Mouse (Mus musculus) cerebellum, adult (tissue): ENCODE measurements around the gene S100pbp.
A peak's percentile ranks its signal among the peaks of the same experiment; 100 is the strongest.
"Not testable (repeated sequence)": the region's sequence is repeated elsewhere in the genome, so short reads cannot be mapped to it uniquely, and the experiment has no call there.

ENCODE experiments used
- ATAC-seq: cut with Nextera tagmentation; 2 replicates; pipeline ENCODE4 v1.9.2; 2017; ENCODE audit warnings: mild to moderate bottlenecking, moderate library complexity, mixed read lengths; ENCODE audit not compliant: insufficient number of reproducible peaks, low FRiP score, low TSS enrichment

S100pbp gene

GRCm38 (mm10) chr4:129221097-129222010, 31.8 kb upstream of the S100pbp start:
- no peak for ATAC-seq

- peak; percentile 66; the same call in 1 of the 2 replicates for ATAC-seq
Observed at GRCm38 (mm10) chr4:129220376-129221089, 31.0 kb upstream of the S100pbp start.

- ATAC-seq, result no peak
Observed at GRCm38 (mm10) chr4:129219198-129219597, 29.7 kb upstream of the S100pbp start.

- no peak for ATAC-seq
Observed at GRCm38 (mm10) chr4:129218569-129219175, 29.1 kb upstream of the S100pbp start.

- ATAC-seq, result not testable (repeated sequence)
Observed at GRCm38 (mm10) chr4:129212486-129212885, 23.0 kb upstream of the S100pbp start.

- ATAC-seq, result no peak
Observed at GRCm38 (mm10) chr4:129211461-129211860, 21.9 kb upstream of the S100pbp start.

- ATAC-seq, result no peak
Observed at GRCm38 (mm10) chr4:129209504-129209903, 20.0 kb upstream of the S100pbp start.

- no peak for ATAC-seq
Observed at GRCm38 (mm10) chr4:129206792-129207191, 17.3 kb upstream of the S100pbp start.

GRCm38 (mm10) chr4:129204655-129205054, 15.1 kb upstream of the S100pbp start:
- no peak for ATAC-seq

- ATAC-seq, result no peak
Observed at GRCm38 (mm10) chr4:129197514-129197913, 8.0 kb upstream of the S100pbp start.

GRCm38 (mm10) chr4:129194280-129194679, 4.8 kb upstream of the S100pbp start:
- no peak for ATAC-seq

- ATAC-seq, result no peak
Observed at GRCm38 (mm10) chr4:129191691-129192090, 2.2 kb upstream of the S100pbp start.

- no peak for ATAC-seq
Observed at GRCm38 (mm10) chr4:129190538-129190937, 1.0 kb upstream of the S100pbp start.

GRCm38 (mm10) chr4:129188803-129189541, 555 bp downstream of the S100pbp start:
- peak; percentile 41; the same call in 1 of the 2 replicates for ATAC-seq

GRCm38 (mm10) chr4:129188041-129188659, 1.4 kb downstream of the S100pbp start:
- no peak for ATAC-seq

GRCm38 (mm10) chr4:129179560-129179959, 10.0 kb downstream of the S100pbp start:
- ATAC-seq, result no peak

GRCm38 (mm10) chr4:129172529-129172928, 17.0 kb downstream of the S100pbp start:
- no peak for ATAC-seq

GRCm38 (mm10) chr4:129161581-129162255, 27.8 kb downstream of the S100pbp start:
- ATAC-seq, result peak; percentile 56; the same call in 1 of the 2 replicates

- no peak for ATAC-seq
Observed at GRCm38 (mm10) chr4:129161076-129161475, 28.5 kb downstream of the S100pbp start.
